Mouse (Mus musculus) liver, adult 2 months (tissue): Measurements from ENCODE around the gene Gm13288. TPM values are rescaled to one million over a fixed set of nuclear protein-coding genes. Genes with fewer than 3 reads are reported as not detected.

Experiments used
- DNase-seq: peaks from one replicate; pipeline ENCODE4 v3.0.0-alpha.2; 2011; ENCODE audit warnings: low read depth, low spot score; ENCODE audit errors: extremely low read depth
- H3K27ac ChIP-seq: fragments of 200-500 bp; replicated peaks from 2 replicates; pipeline ENCODE4 v1.5.1; 2012; ENCODE audit warnings: low read depth, mild to moderate bottlenecking, control low read depth, inconsistent platforms, low read length; ENCODE audit not compliant: insufficient read depth
- H3K27me3 ChIP-seq: fragments of 200-500 bp; 2 replicates; pipeline ENCODE4 v1.6.1; 2012; ENCODE audit warnings: mild to moderate bottlenecking, moderate library complexity, low read length, inconsistent platforms; ENCODE audit not compliant: control insufficient read depth, insufficient read depth
- H3K36me3 ChIP-seq: fragments of 200-500 bp; 2 replicates; pipeline ENCODE4 v1.6.1; 2012; ENCODE audit warnings: low read length, inconsistent platforms; ENCODE audit not compliant: control insufficient read depth, insufficient read depth
- H3K4me1 ChIP-seq: fragments of 200-500 bp; 2 replicates; pipeline ENCODE4 v1.6.1; 2011; ENCODE audit warnings: low read length; ENCODE audit not compliant: control insufficient read depth, insufficient read depth
- H3K4me3 ChIP-seq: fragments of 200-500 bp; 2 replicates; pipeline ENCODE4 v1.5.1; 2011; ENCODE audit warnings: low read depth, mild to moderate bottlenecking, control low read depth, low read length, moderate library complexity; ENCODE audit not compliant: insufficient read depth
- H3K79me2 ChIP-seq: fragments of 200-500 bp; 2 replicates; pipeline ENCODE4 v1.6.1; 2012; ENCODE audit warnings: inconsistent platforms, mild to moderate bottlenecking, low read length, moderate library complexity; ENCODE audit not compliant: control insufficient read depth, insufficient read depth
- H3K9ac ChIP-seq: fragments of 200-500 bp; 2 replicates; pipeline ENCODE4 v1.6.1; 2012; ENCODE audit warnings: low read depth, mild to moderate bottlenecking, control low read depth, inconsistent platforms, low read length
- CTCF ChIP-seq: fragments of 200-500 bp; IDR thresholded peaks from 2 replicates; pipeline ENCODE4 v1.5.1; 2011; ENCODE audit warnings: low read depth, low read length, control low read depth
- POLR2A ChIP-seq: fragments of 200-500 bp; IDR thresholded peaks from 2 replicates; pipeline ENCODE4 v1.6.1; 2011; ENCODE audit warnings: low read length, control low read depth; ENCODE audit not compliant: insufficient read depth; ENCODE audit errors: extremely low read depth
- WGBS: fragments of 180-500 bp; shearing (Covaris S2); methylation state at CpG from one replicate; pipeline ENCODE4 v1.1.7; 2018; 5-methylcytosine and 5-hydroxymethylcytosine counted together
- polyA plus RNA-seq: library from polyadenylated mRNA; depleted of rRNA; stranded (reverse); fragments of >200 nt; gene quantifications from 2 replicates; pipeline ENCODE4 v1.2.3, GENCODE M21; 2012; rRNA removed
- total RNA-seq: library from RNA; depleted of rRNA; stranded (reverse); fragments of >200 nt; gene quantifications from 2 replicates; pipeline ENCODE4 v1.2.3, GENCODE M21; 2014; rRNA removed

Gm13288 gene
- total and polyA plus RNA-seq, 2 experiments: not detected

GRCm38 (mm10) chr4:88838828-88839227, 33.5 kb downstream of the Gm13288 start:
- Histone ChIP-seq H3K27me3 (no peaks in the 10 kb centered on the region), H3K27ac (no peak overlapping the region), H3K9ac (no peak overlapping the region), H3K4me1 (no peaks in the 10 kb centered on the region), H3K79me2 (no peaks in the 10 kb centered on the region), H3K4me3 (no peak overlapping the region), H3K36me3 (no peaks in the 10 kb centered on the region)
- 38% methylated on average over 3 of the region's 3 CpGs for WGBS
- DNase-seq: peak; percentile 7
- no peak for TF ChIP-seq CTCF
- TF ChIP-seq POLR2A: no peak

DNA sequence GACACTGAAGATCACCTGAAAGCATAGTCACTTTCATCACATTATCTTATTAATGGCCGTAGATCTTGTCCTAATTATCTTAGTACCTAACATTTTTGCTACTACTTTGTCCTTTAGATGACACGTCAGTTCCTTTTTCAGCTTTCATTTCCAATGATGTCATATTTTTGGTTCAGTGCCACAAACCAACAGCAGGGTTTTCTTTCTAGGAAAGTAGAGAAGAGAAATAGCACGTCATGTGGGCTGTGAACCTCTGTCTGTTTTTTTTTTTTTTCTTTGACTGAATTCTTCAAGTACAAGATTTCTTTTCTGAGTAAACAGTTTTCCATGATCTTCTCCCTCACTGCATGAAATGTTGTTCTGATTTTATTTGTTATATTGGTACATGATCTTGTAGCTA, 34.7 kb downstream of the Gm13288 start:
- no peaks in the 10 kb centered on the region for H3K4me1 ChIP-seq
- 66% methylated on average over 3 of the region's 3 CpGs for WGBS
- H3K79me2 ChIP-seq: no peaks in the 10 kb centered on the region
- TF ChIP-seq POLR2A (no peak), CTCF (no peak)
- no peak for DNase-seq
- H3K27ac ChIP-seq: no peak overlapping the region
- H3K36me3 ChIP-seq: no peaks in the 10 kb centered on the region
- no peak overlapping the region for H3K9ac ChIP-seq
- H3K27me3 ChIP-seq: no peaks in the 10 kb centered on the region
- H3K4me3 ChIP-seq: no peak overlapping the region

- 49% methylated on average over 2 of the region's 2 CpGs for WGBS
- Histone ChIP-seq H3K27ac (no peak within 1 kb of the TSS), H3K27me3 (no peaks in the 10 kb centered on the region), H3K4me3 (no peak within 1 kb of the TSS), H3K9ac (no peak within 1 kb of the TSS), H3K79me2 (no peaks in the 10 kb centered on the region), H3K4me1 (no peaks in the 10 kb centered on the region), H3K36me3 (no peaks in the 10 kb centered on the region)
- no peak for TF ChIP-seq POLR2A
- TF ChIP-seq CTCF: no peak
- no peak for DNase-seq
Observed at GRCm38 (mm10) chr4:88841438-88841911, 36.1 kb downstream of the Gm13288 start, which contains the start of gene Ifna4. Ifna4 (plus strand) TSS chr4:88841861.

DNA sequence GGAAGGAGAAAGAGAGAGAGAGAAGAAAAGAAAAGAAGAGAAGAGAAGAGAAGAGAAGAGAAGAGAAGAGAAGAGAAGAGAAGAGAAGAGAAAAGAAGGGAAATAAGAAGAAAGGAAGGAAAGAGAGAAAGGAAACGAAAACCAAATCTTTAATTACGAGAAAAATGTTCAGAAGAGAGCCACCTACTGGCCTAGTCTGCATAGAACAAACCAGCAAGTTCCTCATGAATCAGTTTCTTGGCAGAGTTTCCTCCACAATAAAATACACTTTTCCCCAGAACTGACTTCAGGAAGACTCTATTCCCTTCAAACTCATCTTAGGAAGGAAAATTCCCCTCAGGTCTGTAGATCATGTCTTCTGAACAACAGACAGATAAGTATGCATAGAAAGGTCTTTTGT, 40.0 kb downstream of the Gm13288 start:
- peak; percentile 19 for DNase-seq
- Histone ChIP-seq H3K4me1 (no peaks in the 10 kb centered on the region), H3K4me3 (no peak overlapping the region), H3K27me3 (no peaks in the 10 kb centered on the region), H3K9ac (no peak overlapping the region), H3K79me2 (no peaks in the 10 kb centered on the region), H3K36me3 (no peaks in the 10 kb centered on the region), H3K27ac (no peak overlapping the region)
- TF ChIP-seq POLR2A: no peak
- no peak for TF ChIP-seq CTCF
- WGBS: 38% methylated on average over 2 of the region's 2 CpGs

DNA sequence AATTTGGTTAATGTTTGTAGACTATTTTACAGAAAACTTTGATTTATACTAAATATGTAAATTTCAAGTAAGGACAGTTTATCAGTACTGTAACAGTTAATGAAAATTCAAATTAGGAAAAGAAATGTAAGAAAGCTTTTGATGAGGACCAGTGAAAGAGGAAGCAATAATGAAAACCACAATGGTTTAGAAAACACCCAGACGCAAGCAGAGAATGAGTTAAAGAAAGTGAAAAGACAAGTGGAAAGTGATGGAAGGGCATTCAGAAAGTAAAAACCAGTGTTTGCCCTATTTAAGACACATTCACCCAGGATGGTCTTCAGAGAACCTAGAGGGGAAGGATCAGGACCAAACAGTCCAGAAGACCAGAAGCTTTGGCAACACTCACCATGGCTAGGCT, 44.4 kb downstream of the Gm13288 start, which contains the start of gene Ifna1:
Ifna1 (plus strand) TSS at position 390 of the 400 bp plus-strand sequence.
- TF ChIP-seq POLR2A (no peak), CTCF (no peak)
- Histone ChIP-seq H3K79me2 (no peaks in the 10 kb centered on the region), H3K36me3 (no peaks in the 10 kb centered on the region), H3K4me3 (no peak within 1 kb of the TSS), H3K9ac (no peak within 1 kb of the TSS), H3K27me3 (no peaks in the 10 kb centered on the region), H3K27ac (no peak within 1 kb of the TSS), H3K4me1 (no peaks in the 10 kb centered on the region)
- no peak for DNase-seq
- WGBS: 79% methylated on average over 1 of the region's 1 CpGs

- no peaks in the 10 kb centered on the region for H3K27me3 ChIP-seq
- no peaks in the 10 kb centered on the region for H3K4me1 ChIP-seq
- H3K27ac ChIP-seq: no peak overlapping the region
- DNase-seq: no peak
- no peaks in the 10 kb centered on the region for H3K36me3 ChIP-seq
- no peaks in the 10 kb centered on the region for H3K79me2 ChIP-seq
- no peak overlapping the region for H3K4me3 ChIP-seq
- H3K9ac ChIP-seq: no peak overlapping the region
- 78% methylated on average over 4 of the region's 4 CpGs for WGBS
- TF ChIP-seq CTCF (no peak), POLR2A (no peak)
Observed at GRCm38 (mm10) chr4:88851026-88851763, 45.9 kb downstream of the Gm13288 start.

Other genes starting within 250 kb of the Gm13288 start
Only the 30 nearest of the 31 such genes appear.
- gene Ifna14, start 233.7 kb upstream of the Gm13288 start, total RNA-seq: not detected in 2 replicates
- not detected in 2 replicates for gene Ifna14, start 233.7 kb upstream of the Gm13288 start, polyA plus RNA-seq
- not detected in 2 replicates for gene Ifna9, start 213.1 kb upstream of the Gm13288 start, total RNA-seq
- not detected in 2 replicates for gene Ifna9, start 213.1 kb upstream of the Gm13288 start, polyA plus RNA-seq
- not detected in 2 replicates for gene Ifna12, start 202.2 kb upstream of the Gm13288 start, total RNA-seq
- not detected in 2 replicates for gene Ifna12, start 202.2 kb upstream of the Gm13288 start, polyA plus RNA-seq
- not detected in 2 replicates for gene C87499, start 171.1 kb upstream of the Gm13288 start, total RNA-seq
- not detected in 2 replicates for gene C87499, start 171.1 kb upstream of the Gm13288 start, polyA plus RNA-seq
- gene Ifna13, start 161.1 kb upstream of the Gm13288 start, total RNA-seq: not detected in 2 replicates
- gene Ifna13, start 161.1 kb upstream of the Gm13288 start, polyA plus RNA-seq: not detected in 2 replicates
- not detected in 2 replicates for gene Ifna16, start 128.6 kb upstream of the Gm13288 start, total RNA-seq
- gene Ifna16, start 128.6 kb upstream of the Gm13288 start, polyA plus RNA-seq: not detected in 2 replicates
- not detected in 2 replicates for gene Ifna2, start 121.6 kb upstream of the Gm13288 start, total RNA-seq
- gene Ifna2, start 121.6 kb upstream of the Gm13288 start, polyA plus RNA-seq: not detected in 2 replicates
- not detected in 2 replicates for gene Ifnab, start 114.2 kb upstream of the Gm13288 start, total RNA-seq
- gene Ifnab, start 114.2 kb upstream of the Gm13288 start, polyA plus RNA-seq: not detected in 2 replicates
- gene Gm26566, start 83.7 kb upstream of the Gm13288 start, total RNA-seq: 0.18 TPM in 1 of 2 replicates, not detected in the other
- gene Gm26566, start 83.7 kb upstream of the Gm13288 start, polyA plus RNA-seq: not detected in 2 replicates
- gene Klhl9, start 83.1 kb upstream of the Gm13288 start, total RNA-seq: 60.3 and 68.1 TPM in 2 replicates
- gene Klhl9, start 83.1 kb upstream of the Gm13288 start, polyA plus RNA-seq: 9.8 and 10.2 TPM in 2 replicates
- gene Gm13271, start 50.7 kb upstream of the Gm13288 start, total RNA-seq: not detected in 2 replicates
- gene Gm13271, start 50.7 kb upstream of the Gm13288 start, polyA plus RNA-seq: not detected in 2 replicates
- gene Gm13283, start 45.4 kb upstream of the Gm13288 start, total RNA-seq: not detected in 2 replicates
- gene Gm13283, start 45.4 kb upstream of the Gm13288 start, polyA plus RNA-seq: not detected in 2 replicates
- gene Gm13290, start 31.7 kb upstream of the Gm13288 start, total RNA-seq: not detected in 2 replicates
- gene Gm13290, start 31.7 kb upstream of the Gm13288 start, polyA plus RNA-seq: not detected in 2 replicates
- gene Gm13289, start 28.6 kb upstream of the Gm13288 start, total RNA-seq: not detected in 2 replicates
- gene Gm13289, start 28.6 kb upstream of the Gm13288 start, polyA plus RNA-seq: not detected in 2 replicates
- gene Gm13272, start 25.7 kb upstream of the Gm13288 start, total RNA-seq: not detected in 2 replicates
- gene Gm13272, start 25.7 kb upstream of the Gm13288 start, polyA plus RNA-seq: not detected in 2 replicates
- gene Ifnz, start 23.4 kb upstream of the Gm13288 start, total RNA-seq: not detected in 2 replicates
- not detected in 2 replicates for gene Ifnz, start 23.4 kb upstream of the Gm13288 start, polyA plus RNA-seq
- gene Gm13276, start 19.8 kb upstream of the Gm13288 start, total RNA-seq: not detected in 2 replicates
- gene Gm13276, start 19.8 kb upstream of the Gm13288 start, polyA plus RNA-seq: not detected in 2 replicates
- not detected in 2 replicates for gene Gm13277, start 16.9 kb upstream of the Gm13288 start, total RNA-seq
- gene Gm13277, start 16.9 kb upstream of the Gm13288 start, polyA plus RNA-seq: not detected in 2 replicates
- gene Gm13278, start 14.0 kb upstream of the Gm13288 start, total RNA-seq: not detected in 2 replicates
- not detected in 2 replicates for gene Gm13278, start 14.0 kb upstream of the Gm13288 start, polyA plus RNA-seq
- not detected in 2 replicates for gene Gm13275, start 11.0 kb upstream of the Gm13288 start, total RNA-seq
- gene Gm13275, start 11.0 kb upstream of the Gm13288 start, polyA plus RNA-seq: not detected in 2 replicates
- gene Gm13279, start 8.1 kb upstream of the Gm13288 start, total RNA-seq: not detected in 2 replicates
- gene Gm13279, start 8.1 kb upstream of the Gm13288 start, polyA plus RNA-seq: not detected in 2 replicates
- gene Gm13285, start 5.9 kb upstream of the Gm13288 start, total RNA-seq: not detected in 2 replicates
- not detected in 2 replicates for gene Gm13285, start 5.9 kb upstream of the Gm13288 start, polyA plus RNA-seq
- not detected in 2 replicates for gene Gm13287, start 2.3 kb upstream of the Gm13288 start, total RNA-seq
- not detected in 2 replicates for gene Gm13287, start 2.3 kb upstream of the Gm13288 start, polyA plus RNA-seq
- not detected in 2 replicates for gene Ifna7, start 10.7 kb downstream of the Gm13288 start, total RNA-seq
- gene Ifna7, start 10.7 kb downstream of the Gm13288 start, polyA plus RNA-seq: not detected in 2 replicates
- gene Ifna11, start 14.4 kb downstream of the Gm13288 start, total RNA-seq: not detected in 2 replicates
- gene Ifna11, start 14.4 kb downstream of the Gm13288 start, polyA plus RNA-seq: not detected in 2 replicates
- gene Ifna6, start 21.9 kb downstream of the Gm13288 start, total RNA-seq: not detected in 2 replicates
- gene Ifna6, start 21.9 kb downstream of the Gm13288 start, polyA plus RNA-seq: not detected in 2 replicates
- gene Ifna5, start 30.0 kb downstream of the Gm13288 start, total RNA-seq: not detected in 2 replicates
- gene Ifna5, start 30.0 kb downstream of the Gm13288 start, polyA plus RNA-seq: not detected in 2 replicates
- not detected in 2 replicates for gene Ifna4, start 36.3 kb downstream of the Gm13288 start, total RNA-seq
- gene Ifna4, start 36.3 kb downstream of the Gm13288 start, polyA plus RNA-seq: not detected in 2 replicates
- gene Ifna1, start 44.6 kb downstream of the Gm13288 start, total RNA-seq: not detected in 2 replicates
- not detected in 2 replicates for gene Ifna1, start 44.6 kb downstream of the Gm13288 start, polyA plus RNA-seq
- gene Ifne, start 74.7 kb downstream of the Gm13288 start, total RNA-seq: not detected in 2 replicates
- not detected in 2 replicates for gene Ifne, start 74.7 kb downstream of the Gm13288 start, polyA plus RNA-seq